Mouse (Mus musculus) liver, adult 10 weeks (tissue): ENCODE measurements around the gene Olfr653. TPM values are rescaled to one million over a fixed set of nuclear protein-coding genes. Genes with fewer than 3 reads are reported as not detected.

Experiments used
- polyA plus RNA-seq: library from polyadenylated mRNA; stranded (reverse); fragments of 350-450 nt; fragmentation: Illumina TruSeq; extraction: RNeasy Lipid Tissue Mini Kit (QIAGEN cat#74804); gene quantifications from one replicate; pipeline ENCODE4 v1.2.3, GENCODE M21; 2014; ENCODE audit warnings: low read depth, low replicate concordance

Olfr653 gene
- polyA plus RNA-seq = not detected

GRCm38 (mm10) chr7:104577014-104577413 is at the start of gene Olfr653:
Gene Olfr653 (plus strand): TSS chr7:104577314.

DNA sequence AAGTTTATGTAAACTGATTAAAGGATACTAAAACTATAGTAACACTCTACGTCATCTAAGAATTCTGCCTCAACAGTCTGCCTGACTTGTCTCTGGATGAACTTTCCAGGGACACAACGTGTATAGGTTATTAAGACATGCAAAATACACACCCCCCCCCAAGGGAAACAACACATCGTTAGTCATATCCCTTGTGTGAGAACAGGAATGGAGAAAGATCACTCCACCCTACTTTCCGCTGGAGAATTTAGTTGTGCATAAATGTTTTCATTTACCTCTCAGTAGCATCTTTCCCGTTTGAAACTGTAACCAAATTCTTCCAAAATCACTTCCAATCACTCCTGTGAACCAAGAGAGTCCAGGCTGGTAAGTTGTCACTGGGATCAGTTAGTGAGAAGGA is 27.3 kb upstream of the Olfr653 start, which contains the start of gene Olfr651:
Gene Olfr651, plus strand, starts transcription at position 301 of the 400 bp plus-strand sequence.

DNA sequence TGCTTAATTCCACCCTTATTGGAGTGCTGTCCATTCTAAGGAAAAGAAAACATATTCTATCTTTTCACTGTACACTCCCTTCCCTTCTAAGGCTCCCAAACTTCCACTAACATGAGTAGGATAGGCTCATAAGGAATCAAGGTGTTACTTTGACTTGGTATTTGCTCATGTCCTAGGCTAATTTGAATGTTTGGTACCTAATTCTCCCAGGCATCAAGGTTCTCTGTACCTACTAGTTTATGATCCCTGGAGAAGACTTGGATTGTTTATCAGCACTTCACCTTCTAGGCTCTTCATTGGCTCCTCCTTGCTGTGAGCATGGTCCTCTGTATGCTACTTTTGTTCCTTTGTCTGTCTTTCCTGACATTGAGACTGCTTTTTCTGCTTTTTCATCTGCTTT is 16.5 kb upstream of the Olfr653 start, which contains the start of gene Olfr652:
Gene Olfr652, plus strand, starts transcription at position 301 of the 400 bp plus-strand sequence.

DNA sequence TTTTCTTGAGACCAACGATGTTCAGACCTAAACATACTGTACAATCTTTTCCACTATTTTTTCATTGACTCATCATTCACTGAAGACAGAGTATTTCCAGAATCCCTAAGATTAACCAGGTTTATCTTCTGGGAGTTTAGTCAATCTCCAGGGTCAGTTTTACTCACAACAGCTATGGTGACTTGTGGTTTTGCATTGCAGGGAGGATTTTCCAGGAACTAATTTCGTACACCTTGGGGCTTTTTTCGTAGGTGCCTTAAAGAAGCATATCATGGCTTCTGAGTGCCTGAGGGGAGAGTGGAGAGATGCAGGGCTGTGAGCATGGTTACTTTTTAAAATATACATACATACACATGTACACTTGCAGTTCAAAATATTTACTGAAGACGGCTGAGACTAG is 9.6 kb downstream of the Olfr653 start, which contains the start of gene Olfr654:
Gene Olfr654, plus strand, starts transcription at position 301 of the 400 bp plus-strand sequence.

GRCm38 (mm10) chr7:104601679-104602078 is 24.6 kb downstream of the Olfr653 start, which contains the start of gene Olfr655:
Gene Olfr655 (minus strand): TSS chr7:104601779.

DNA sequence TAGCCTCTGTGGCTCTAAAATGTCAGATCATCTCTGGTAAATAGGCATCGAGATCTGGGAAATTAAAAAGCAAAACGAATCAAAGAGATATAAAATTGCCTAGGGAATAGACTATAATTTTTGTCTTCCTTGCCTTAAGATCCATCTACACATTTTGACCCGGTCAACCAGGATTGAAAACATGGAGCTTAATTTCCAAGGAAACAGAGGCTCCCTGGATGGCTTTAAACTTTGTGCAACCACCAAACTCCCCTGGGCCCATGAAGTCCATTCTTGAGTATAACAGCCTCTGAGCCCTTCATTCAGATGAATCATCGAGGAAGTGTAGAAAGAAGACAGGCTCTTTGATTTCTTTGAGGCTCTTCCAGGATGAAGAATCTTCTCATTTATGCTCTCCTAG is 36.5 kb downstream of the Olfr653 start, which contains the start of gene Olfr656:
Gene Olfr656, plus strand, starts transcription at position 301 of the 400 bp plus-strand sequence.

GRCm38 (mm10) chr7:104624494-104624893 is 47.4 kb downstream of the Olfr653 start, which contains the start of gene Olfr657:
Gene Olfr657 (plus strand): TSS chr7:104624794.

Other genes with a start within 250 kb of the Olfr653 start
- gene Trim34b, start 247.8 kb upstream of the Olfr653 start, polyA plus RNA-seq = not detected
- gene Trim12c, start 224.0 kb upstream of the Olfr653 start, polyA plus RNA-seq = 14.0 TPM
- 0.34 TPM for gene Trim30b, start 207.4 kb upstream of the Olfr653 start, polyA plus RNA-seq
- gene Trim30c, start 176.5 kb upstream of the Olfr653 start, polyA plus RNA-seq = 0.29 TPM
- 14.2 TPM for gene Trim30a, start 112.1 kb upstream of the Olfr653 start, polyA plus RNA-seq
- 14.9 TPM for gene Trim30d, start 69.5 kb upstream of the Olfr653 start, polyA plus RNA-seq
- not detected for gene Olfr651, start 27.2 kb upstream of the Olfr653 start, polyA plus RNA-seq
- gene Olfr652, start 16.4 kb upstream of the Olfr653 start, polyA plus RNA-seq = not detected
- not detected for gene Olfr654, start 9.7 kb downstream of the Olfr653 start, polyA plus RNA-seq
- gene Olfr655, start 24.5 kb downstream of the Olfr653 start, polyA plus RNA-seq = not detected
- gene Olfr656, start 36.6 kb downstream of the Olfr653 start, polyA plus RNA-seq = not detected
- gene Olfr657, start 47.5 kb downstream of the Olfr653 start, polyA plus RNA-seq = not detected
- gene Olfr658, start 70.0 kb downstream of the Olfr653 start, polyA plus RNA-seq = not detected
- gene Olfr659, start 89.4 kb downstream of the Olfr653 start, polyA plus RNA-seq = not detected
- gene Olfr661, start 109.2 kb downstream of the Olfr653 start, polyA plus RNA-seq = not detected
- not detected for gene Usp17le, start 200.2 kb downstream of the Olfr653 start, polyA plus RNA-seq